Mouse (Mus musculus) layer of hippocampus, postnatal 25 days (tissue): ENCODE data around the gene Gm10337. TPM values are rescaled to one million over a fixed set of nuclear protein-coding genes. Genes with fewer than 3 reads are reported as not detected.

Experiments used
- DNase-seq, 2 experiments: peaks; one replicate each; pipeline ENCODE4 v3.0.0; 2022; ENCODE audit warnings: mixed read lengths in 2 of 2, low spot score in 1 of 2; ENCODE audit errors: extremely low spot score in 1 of 2
- total RNA-seq, 2 experiments: library from RNA; stranded (reverse); gene quantifications; 2 replicates each; pipeline ENCODE4 v1.2.3; 2021

Gene Gm10337
- not detected for total RNA-seq

- DNase-seq = no peak
Observed at GRCm38 (mm10) chr15:102503447-102503846, at the start of gene Gm10337. Gene Gm10337 (plus strand): TSS chr15:102503722.

DNA sequence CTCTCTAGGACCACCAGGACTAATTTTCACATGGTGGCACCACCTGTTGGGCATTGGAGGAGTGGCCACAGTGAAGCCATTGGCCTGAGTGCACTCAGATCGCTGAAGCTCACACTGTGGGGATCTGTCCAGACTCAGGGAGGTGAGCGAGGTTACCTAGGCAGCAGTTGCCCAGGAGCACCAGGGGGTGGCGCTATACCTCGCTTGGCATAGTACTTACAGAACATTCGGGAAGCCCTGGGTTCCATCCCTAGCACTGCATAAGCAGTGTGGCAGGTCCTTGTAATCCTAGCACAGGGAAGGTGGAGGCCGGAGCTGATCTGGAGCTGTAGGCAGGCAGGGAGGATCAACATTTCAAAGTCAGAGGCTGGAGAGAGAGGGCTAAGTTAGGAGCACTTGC lies 47.5 kb upstream of the Gm10337 start:
- no peak for DNase-seq

DNA sequence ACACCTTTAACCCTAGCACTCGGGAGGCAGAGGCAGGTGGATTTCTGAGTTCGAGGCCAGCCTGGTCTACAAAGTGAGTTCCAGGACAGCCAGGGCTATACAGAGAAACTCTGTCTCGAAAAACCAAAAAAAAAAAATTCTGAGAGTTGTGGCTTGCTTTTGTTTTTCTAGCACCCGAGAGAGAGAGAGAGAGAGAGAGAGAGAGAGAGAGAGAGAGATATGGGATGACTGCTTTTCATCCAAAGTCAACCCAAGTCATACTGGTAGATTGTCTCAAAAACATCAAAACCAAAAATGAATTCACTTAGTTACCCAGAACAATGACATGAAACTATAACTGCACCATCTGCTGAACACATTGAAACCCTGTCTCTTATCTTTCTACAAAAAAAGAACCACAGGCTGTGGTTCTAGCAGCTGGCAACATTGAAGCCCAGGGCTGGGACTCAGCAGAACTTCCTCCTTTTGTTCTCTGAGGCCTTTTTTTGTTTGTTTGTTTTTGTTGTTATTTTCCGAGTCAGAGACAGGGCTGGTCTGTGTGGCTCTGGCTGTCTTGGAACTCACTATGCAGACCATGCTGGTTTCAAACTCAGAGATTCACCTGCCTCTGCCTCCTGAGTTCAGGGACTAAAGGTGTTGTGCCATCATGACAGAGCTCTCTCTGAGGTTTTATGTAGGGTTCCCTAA lies 45.3 kb upstream of the Gm10337 start:
- no peak for DNase-seq

DNA sequence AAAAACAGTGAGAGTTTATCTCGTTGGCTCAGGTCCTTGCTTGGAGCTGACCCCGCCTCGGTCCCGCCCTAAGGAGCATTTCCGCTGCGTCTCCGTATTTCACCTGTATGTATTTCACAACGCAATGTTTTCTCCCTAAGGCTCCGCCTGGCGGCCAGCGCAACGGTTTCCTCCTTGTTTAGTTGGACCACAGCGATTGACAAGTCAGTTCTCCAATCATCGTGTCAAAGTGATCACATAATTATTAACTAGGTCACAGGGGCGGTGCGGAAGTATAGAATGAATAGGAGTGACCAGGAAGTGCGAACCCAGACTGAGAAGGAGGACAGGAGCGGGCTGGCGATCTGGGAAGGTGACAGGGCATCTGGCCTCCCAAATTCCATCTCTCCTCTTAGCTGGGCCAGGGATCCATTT lies 44.6 kb upstream of the Gm10337 start, which contains the start of gene Prr13:
Prr13 (plus strand) TSS at position 125 of the 414 bp plus-strand sequence.
- peak; percentile 58 to 79 for DNase-seq

GRCm38 (mm10) chr15:102459381-102459780 lies 44.1 kb upstream of the Gm10337 start:
- no peak for DNase-seq

DNA sequence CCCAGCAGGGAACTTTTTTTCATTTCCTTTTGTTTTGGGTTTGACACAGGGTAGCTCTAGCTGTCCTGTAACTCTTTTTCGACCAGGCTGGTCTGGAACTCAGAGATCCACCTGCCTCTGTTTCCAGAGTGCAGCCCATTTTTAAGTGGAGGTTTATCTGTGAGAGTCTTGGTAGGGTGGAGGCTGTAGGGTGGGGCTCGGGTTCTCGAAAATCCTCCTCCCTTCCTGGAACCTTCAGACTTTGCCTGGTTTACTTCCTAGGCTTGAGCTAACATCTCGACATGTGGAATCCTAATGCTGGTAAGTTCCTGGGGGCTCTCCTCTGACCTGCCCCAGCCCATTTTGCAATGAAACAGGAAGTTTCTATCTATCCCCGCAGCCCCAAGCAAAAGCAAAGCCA lies 43.7 kb upstream of the Gm10337 start:
- no peak for DNase-seq

DNA sequence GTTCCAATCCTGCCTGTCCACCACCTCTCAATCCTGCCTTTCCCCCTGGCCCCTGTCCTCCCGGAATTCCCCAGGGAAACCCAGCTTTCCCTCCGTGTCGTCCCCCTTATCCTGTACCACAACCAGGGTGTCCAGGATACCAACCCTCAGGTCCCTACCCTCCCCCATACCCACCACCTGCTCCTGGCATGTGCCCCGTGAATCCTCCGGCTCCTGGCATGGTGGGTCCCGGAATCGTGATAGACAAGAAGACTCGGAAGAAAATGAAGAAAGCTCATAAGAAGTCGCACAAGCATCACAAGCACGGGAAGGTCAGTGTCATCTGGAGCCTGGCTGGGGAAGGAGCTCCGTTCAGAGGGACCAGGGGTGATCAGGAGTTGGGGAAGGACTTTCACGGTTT lies 43.1 kb upstream of the Gm10337 start:
- DNase-seq = no peak

DNA sequence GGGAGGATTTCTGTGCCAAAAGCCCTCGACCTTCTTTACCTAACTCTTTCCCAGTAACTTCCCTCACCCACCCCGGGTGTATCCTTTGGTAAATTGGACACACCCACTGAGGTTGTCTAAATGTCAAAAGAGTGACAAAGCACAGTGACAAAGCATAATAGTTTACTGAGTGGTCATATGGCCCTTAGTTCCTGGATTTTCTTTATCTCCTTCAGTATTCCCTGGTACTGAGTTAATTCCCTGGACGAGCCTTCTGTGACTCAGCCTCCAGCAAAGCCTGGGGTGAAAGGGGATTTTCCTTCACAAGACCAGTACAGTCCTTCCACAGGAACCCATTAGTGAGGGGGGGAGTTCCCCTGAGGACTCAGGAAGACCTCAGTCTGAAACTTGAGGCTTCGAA lies 42.6 kb upstream of the Gm10337 start:
- DNase-seq = no peak

- DNase-seq = no peak
Observed at GRCm38 (mm10) chr15:102461430-102462075, 42.0 kb upstream of the Gm10337 start.

DNA sequence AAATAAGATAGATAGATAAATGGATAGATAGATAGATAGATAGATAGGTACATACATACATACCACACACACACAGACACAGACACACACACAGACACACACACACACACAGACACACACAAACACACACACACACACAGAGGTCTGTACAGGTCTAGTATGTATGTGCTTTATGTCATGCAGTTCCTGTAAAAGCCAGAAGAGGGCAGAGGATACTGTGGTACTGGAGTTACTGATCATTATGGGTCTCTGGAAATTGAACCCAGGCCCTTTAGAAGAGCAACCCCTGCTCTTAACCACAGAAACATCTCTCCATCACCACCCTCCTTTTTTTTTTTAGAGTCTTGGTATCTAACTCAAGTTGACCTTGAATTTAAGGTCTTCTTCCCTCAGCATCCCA lies 39.9 kb upstream of the Gm10337 start:
- no peak for DNase-seq

- no peak for DNase-seq
Observed at GRCm38 (mm10) chr15:102468675-102469370, 34.7 kb upstream of the Gm10337 start.

GRCm38 (mm10) chr15:102470183-102470604 lies 33.3 kb upstream of the Gm10337 start, which contains the start of gene Pcbp2:
Gene Pcbp2 (plus strand): TSS chr15:102470539.
- peak; percentile 81 to 93 for DNase-seq

- peak; percentile 61 to 81 for DNase-seq
Observed at GRCm38 (mm10) chr15:102470605-102471294, 32.8 kb upstream of the Gm10337 start.

DNA sequence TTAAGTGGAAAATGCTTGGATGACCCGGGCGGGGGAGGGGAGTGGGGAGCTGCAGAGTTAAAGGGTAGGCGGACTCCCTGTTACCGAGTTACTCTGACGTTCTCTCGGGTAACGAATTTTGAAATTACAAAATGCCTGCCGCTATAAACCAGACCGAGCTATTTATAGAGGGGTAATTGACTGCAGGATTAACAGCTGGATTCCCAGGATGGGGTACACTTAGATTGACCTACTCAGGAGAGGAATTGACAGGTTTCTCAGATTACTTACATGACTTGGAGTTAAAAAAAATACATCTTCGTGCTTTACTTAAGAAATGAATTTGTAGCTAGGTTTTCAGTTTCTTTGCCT lies 32.3 kb upstream of the Gm10337 start:
- no peak for DNase-seq

DNA sequence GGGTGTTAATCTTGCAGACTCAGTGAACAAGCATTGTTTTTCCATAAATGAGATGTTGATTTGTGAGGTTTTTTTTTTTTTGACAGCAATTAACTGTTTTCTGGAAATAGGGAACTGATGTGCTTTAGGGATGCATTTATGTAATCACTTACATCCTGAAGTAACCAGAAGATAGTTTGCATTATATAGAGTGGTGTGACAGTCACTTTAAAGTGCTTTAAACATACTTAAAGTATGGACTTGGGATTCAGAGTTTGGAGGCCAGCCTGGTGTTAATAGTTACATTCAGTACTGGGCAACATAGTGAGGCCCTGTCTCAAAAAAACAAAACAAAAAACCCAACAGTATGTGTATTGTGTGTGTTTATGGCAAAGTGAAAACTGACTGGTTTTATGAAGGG lies 31.8 kb upstream of the Gm10337 start:
- DNase-seq = no peak

DNA sequence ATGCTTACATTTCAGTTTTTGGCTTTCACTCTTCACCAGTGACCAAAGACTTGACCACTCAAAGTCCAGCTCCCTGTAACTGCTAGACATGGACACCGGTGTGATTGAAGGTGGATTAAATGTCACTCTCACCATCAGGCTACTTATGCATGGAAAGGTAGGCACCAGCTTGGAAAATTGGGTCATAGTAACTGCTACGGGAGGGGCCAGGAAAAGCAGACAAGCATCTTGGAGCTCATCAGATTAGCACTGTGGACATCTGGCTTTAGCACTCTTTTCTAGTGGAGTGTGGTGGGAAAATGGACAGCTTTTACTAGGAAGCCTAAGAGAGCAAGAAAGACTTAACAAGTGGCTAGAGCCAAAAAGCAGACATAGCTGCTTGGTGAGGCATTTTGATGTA lies 30.3 kb upstream of the Gm10337 start:
- no peak for DNase-seq

GRCm38 (mm10) chr15:102474520-102474919 lies 29.0 kb upstream of the Gm10337 start:
- no peak for DNase-seq

- no peak for DNase-seq
Observed at GRCm38 (mm10) chr15:102483136-102483535, 20.4 kb upstream of the Gm10337 start.

- no peak for DNase-seq
Observed at GRCm38 (mm10) chr15:102485853-102486252, 17.7 kb upstream of the Gm10337 start.

GRCm38 (mm10) chr15:102487664-102488063 lies 15.9 kb upstream of the Gm10337 start:
- no peak for DNase-seq

DNA sequence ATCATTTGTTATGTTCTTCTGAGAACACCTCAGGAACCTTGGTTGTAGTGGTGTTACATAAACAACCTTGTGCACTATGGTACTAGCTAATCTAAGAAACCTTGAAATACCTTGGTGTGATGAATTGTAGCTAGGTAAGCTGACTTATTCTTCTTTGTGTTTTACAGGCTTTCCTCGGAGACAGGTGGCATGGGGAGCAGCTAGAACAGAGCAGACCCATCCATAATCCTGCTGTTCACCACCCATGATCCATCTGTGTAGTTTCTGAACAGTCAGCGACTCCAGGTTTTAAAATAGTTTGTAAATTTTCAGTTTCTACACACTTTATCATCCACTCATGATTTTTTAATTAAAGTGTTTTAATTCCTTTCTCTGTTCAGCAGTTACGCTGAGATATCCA lies 5.2 kb upstream of the Gm10337 start:
- DNase-seq = no peak
